Mouse (Mus musculus): Measurements from ENCODE around the gene Palm. TPM values are rescaled to one million over a fixed set of nuclear protein-coding genes. Genes with fewer than 3 reads are reported as not detected.
"Not testable (repeated sequence)": the region's sequence is repeated elsewhere in the genome, so short reads cannot be mapped to it uniquely, and the experiment has no call there.

Gene Palm
- total RNA-seq (2021) = 10 to 100 TPM; 18.1 to 23.0 TPM
- long read RNA-seq, experiment 1, transcript Palm-201 (9 exons, 2,651 nt) = major isoform, 22 of 33 reads
- long read RNA-seq, experiment 1, partial matches to known transcripts = 3 of 33 reads
- long read RNA-seq, experiment 1, other reads (novel, unspliced or antisense) = 8 of 33 reads
- long read RNA-seq, experiment 2, transcript Palm-201 (9 exons, 2,651 nt) = major isoform, 5 of 13 reads
- long read RNA-seq, experiment 2, partial matches to known transcripts = 3 of 13 reads
- long read RNA-seq, experiment 2, other reads (novel, unspliced or antisense) = 5 of 13 reads

- Histone ChIP-seq H3K27ac (peak within 1 kb of the TSS; percentile 90), H3K4me3 (peak within 1 kb of the TSS; percentile 93)
- intact Hi-C loops (cut with DNase I) = loop anchor here (2.0 kb wide), 1 partner anchor 20 kb away; no protein-coding TSS in a partner anchor
- TF ChIP-seq CTCF (IDR thresholded peaks at IDR 0.05) = peak; percentile 96
- peak; percentile 86 for DNase-seq
Observed at GRCm38 (mm10) chr10:79793051-79793737, at the start of gene Palm. TSS of gene Palm (plus strand) at chr10:79793572.

- DNase-seq = no peak
- no peak overlapping the region for H3K27ac ChIP-seq
- H3K4me3 ChIP-seq = no peak overlapping the region
- no peak for TF ChIP-seq CTCF (IDR thresholded peaks at IDR 0.05)
- intact Hi-C loops (cut with DNase I) = no loop called here
Observed at GRCm38 (mm10) chr10:79743650-79744365, 49.6 kb upstream of the Palm start.

- intact Hi-C loops (cut with DNase I) = no loop called here
- H3K4me3 ChIP-seq = peak overlapping the region; percentile 95
- no peak for DNase-seq
Observed at GRCm38 (mm10) chr10:79745411-79745810, 48.0 kb upstream of the Palm start.

GRCm38 (mm10) chr10:79745898-79746773, 47.2 kb upstream of the Palm start, which contains the start of gene Polrmt:
TSS of gene Polrmt (minus strand) at chr10:79746581.
- H3K4me3 ChIP-seq = peak within 1 kb of the TSS; percentile 95
- H3K27ac ChIP-seq = peak within 1 kb of the TSS; percentile 88
- intact Hi-C loops (cut with DNase I) = no loop called here
- peak; percentile 97 for DNase-seq
- peak; percentile 57 for TF ChIP-seq CTCF (IDR thresholded peaks at IDR 0.05)

More at GRCm38 (mm10) chr10:79745411-79745810, 48.0 kb upstream of the Palm start:
- no peak for TF ChIP-seq CTCF (IDR thresholded peaks at IDR 0.05)
- H3K27ac ChIP-seq = no peak overlapping the region

GRCm38 (mm10) chr10:79746774-79747151, 46.6 kb upstream of the Palm start:
- no peak for TF ChIP-seq CTCF (IDR thresholded peaks at IDR 0.05)
- Histone ChIP-seq H3K4me3 (peak overlapping the region; percentile 95), H3K27ac (peak overlapping the region; percentile 75)
- no peak for DNase-seq
- intact Hi-C loops (cut with DNase I) = no loop called here

- no peak for TF ChIP-seq CTCF (IDR thresholded peaks at IDR 0.05)
- no peak overlapping the region for H3K4me3 ChIP-seq
- intact Hi-C loops (cut with DNase I) = no loop called here
Observed at GRCm38 (mm10) chr10:79748496-79748895, 44.9 kb upstream of the Palm start.

GRCm38 (mm10) chr10:79754856-79755516, 38.4 kb upstream of the Palm start, which contains the start of gene Fgf22:
TSS of gene Fgf22 (plus strand) at chr10:79755076.
- H3K27ac ChIP-seq = no peak within 1 kb of the TSS
- H3K4me3 ChIP-seq = peak within 1 kb of the TSS; percentile 55
- intact Hi-C loops (cut with DNase I) = no loop called here
- TF ChIP-seq CTCF (IDR thresholded peaks at IDR 0.05) = no peak
- DNase-seq = peak; percentile 84

More at GRCm38 (mm10) chr10:79748496-79748895, 44.9 kb upstream of the Palm start:
- H3K27ac ChIP-seq = no peak overlapping the region
- no peak for DNase-seq

GRCm38 (mm10) chr10:79755854-79756253, 37.5 kb upstream of the Palm start:
- intact Hi-C loops (cut with DNase I) = no loop called here
- no peak for TF ChIP-seq CTCF (IDR thresholded peaks at IDR 0.05)
- H3K4me3 ChIP-seq = no peak overlapping the region
- H3K27ac ChIP-seq = no peak overlapping the region
- no peak for DNase-seq

GRCm38 (mm10) chr10:79756660-79757059, 36.7 kb upstream of the Palm start:
- H3K4me3 ChIP-seq = no peak overlapping the region
- no peak overlapping the region for H3K27ac ChIP-seq
- DNase-seq = no peak
- TF ChIP-seq CTCF (IDR thresholded peaks at IDR 0.05) = no peak
- intact Hi-C loops (cut with DNase I) = no loop called here

GRCm38 (mm10) chr10:79759675-79760074, 33.7 kb upstream of the Palm start:
- DNase-seq; H3K4me3 ChIP-seq; H3K27ac ChIP-seq; intact Hi-C loops (cut with DNase I): not testable (repeated sequence)

- TF ChIP-seq CTCF (IDR thresholded peaks at IDR 0.05) = no peak
- intact Hi-C loops (cut with DNase I) = no loop called here
- H3K27ac ChIP-seq = no peak overlapping the region
- H3K4me3 ChIP-seq = no peak overlapping the region
- no peak for DNase-seq
Observed at GRCm38 (mm10) chr10:79760603-79761143, 32.7 kb upstream of the Palm start.

Data from gastrocnemius, adult 2 months (tissue).